Mouse (Mus musculus): ENCODE data around the gene Atf7ip. TPM values are rescaled to one million over a fixed set of nuclear protein-coding genes. Genes with fewer than 3 reads are reported as not detected.
A peak's percentile ranks its signal among the peaks of the same experiment; 100 is the strongest.
"Not testable (repeated sequence)": the region's sequence is repeated elsewhere in the genome, so short reads cannot be mapped to it uniquely, and the experiment has no call there.

The Atf7ip gene
- 31.2 and 32.9 TPM in 2 replicates for polyA plus RNA-seq (2014; fragmentation: Nextera tagmentation; extraction: Ambion mirVana)

DNA sequence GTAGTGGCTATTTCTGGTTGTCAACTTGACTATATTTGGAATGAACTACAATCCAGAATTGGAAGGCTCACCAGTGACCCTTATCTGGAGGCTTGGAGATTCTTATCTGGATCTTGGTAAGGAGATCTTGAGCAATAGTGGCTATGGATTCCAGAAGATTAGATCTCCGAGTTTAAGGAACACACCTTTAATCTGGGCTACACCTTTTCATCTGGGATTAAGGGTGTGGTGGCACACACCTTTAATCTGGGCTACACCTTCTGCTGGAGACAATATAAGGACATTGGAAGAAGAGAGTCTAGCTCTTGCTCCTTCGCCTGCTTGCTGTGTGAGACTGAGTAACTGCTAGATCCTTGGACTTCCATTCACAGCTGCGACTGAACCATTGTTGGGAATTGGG, at the start of gene Atf7ip:
Gene Atf7ip, plus strand, starts transcription at position 301 of the 400 bp plus-strand sequence.
- not testable (repeated sequence) for H3K4me1 ChIP-seq (replicated peaks; ENCODE audit: control insufficient read depth, insufficient read depth, low read length); H3K9me3 ChIP-seq (ENCODE audit: control insufficient read depth, low read length); H3K27me3 ChIP-seq (replicated peaks; ENCODE audit: control insufficient read depth, insufficient read depth, low read length); H3K36me3 ChIP-seq (ENCODE audit: control insufficient read depth, insufficient read depth, low read length); H3K4me2 ChIP-seq; H3K27ac ChIP-seq (ENCODE audit: low read depth, low read length); ATAC-seq (replicated peaks; ENCODE audit: low FRiP score); H3K4me3 ChIP-seq (ENCODE audit: low read depth, low read length); DNase-seq (ENCODE audit: low spot score); H3K9ac ChIP-seq (ENCODE audit: low read depth, low read length)
- 77% methylated on average over 3 of the region's 3 CpGs for WGBS

DNA sequence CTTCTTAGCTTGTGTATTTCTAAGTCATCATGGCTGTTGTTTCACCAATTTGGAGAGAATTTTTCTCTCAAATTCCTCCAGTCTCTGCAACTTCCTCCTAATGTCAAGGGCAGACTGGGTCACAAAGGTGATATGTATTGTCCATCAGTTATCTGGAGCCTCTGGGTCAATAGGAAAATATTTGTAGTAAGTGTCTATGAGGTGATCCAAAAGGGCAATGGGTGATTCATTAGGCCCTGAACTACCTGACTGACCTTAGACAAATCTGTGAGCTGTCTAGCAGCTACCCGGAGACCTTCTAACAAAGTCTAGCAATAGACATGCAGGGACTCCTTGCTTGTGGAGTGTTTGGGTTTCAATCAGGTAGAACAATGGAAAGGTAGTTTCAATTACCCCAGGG, 49.7 kb upstream of the Atf7ip start:
- Histone ChIP-seq H3K27ac (ENCODE audit: low read depth, low read length) (no peak overlapping the region), H3K9ac (ENCODE audit: low read depth, low read length) (no peak overlapping the region), H3K4me1 (replicated peaks; ENCODE audit: control insufficient read depth, insufficient read depth, low read length) (no peaks in the 10 kb centered on the region), H3K4me3 (ENCODE audit: low read depth, low read length) (no peak overlapping the region), H3K9me3 (ENCODE audit: control insufficient read depth, low read length) (no peaks in the 10 kb centered on the region), H3K36me3 (ENCODE audit: control insufficient read depth, insufficient read depth, low read length) (no peaks in the 10 kb centered on the region), H3K27me3 (replicated peaks; ENCODE audit: control insufficient read depth, insufficient read depth, low read length) (no peaks in the 10 kb centered on the region), H3K4me2 (no peak overlapping the region)
- WGBS, result 69% methylated on average over 1 of the region's 1 CpGs
- DNase-seq (ENCODE audit: low spot score) (no peak), ATAC-seq (replicated peaks; ENCODE audit: low FRiP score) (no peak)

DNA sequence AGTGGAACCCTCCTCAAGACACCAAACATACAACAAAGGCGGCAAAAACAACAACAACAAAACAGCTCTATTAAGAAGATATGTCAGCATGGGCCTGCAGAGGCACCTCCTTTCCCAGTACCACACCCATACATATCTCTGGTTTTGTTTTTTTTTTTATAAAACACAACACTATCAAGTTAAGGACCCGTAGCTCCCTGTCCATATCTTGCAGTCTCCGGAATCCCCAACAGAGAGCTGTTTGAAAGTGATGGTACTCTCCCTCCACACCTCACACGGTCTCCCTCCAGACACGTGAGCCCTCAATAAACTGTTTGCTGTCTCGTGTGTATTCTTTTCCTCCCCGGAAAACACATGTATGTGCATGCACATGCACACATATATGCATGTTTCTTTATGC, 46.8 kb upstream of the Atf7ip start:
- Histone ChIP-seq H3K36me3 (ENCODE audit: control insufficient read depth, insufficient read depth, low read length) (no peaks in the 10 kb centered on the region), H3K9me3 (ENCODE audit: control insufficient read depth, low read length) (no peaks in the 10 kb centered on the region), H3K4me3 (ENCODE audit: low read depth, low read length) (no peak overlapping the region), H3K27me3 (replicated peaks; ENCODE audit: control insufficient read depth, insufficient read depth, low read length) (no peaks in the 10 kb centered on the region), H3K4me1 (replicated peaks; ENCODE audit: control insufficient read depth, insufficient read depth, low read length) (peaks cover 10% of the 10 kb centered on the region), H3K4me2 (no peak overlapping the region), H3K27ac (ENCODE audit: low read depth, low read length) (no peak overlapping the region), H3K9ac (ENCODE audit: low read depth, low read length) (no peak overlapping the region)
- DNase-seq (ENCODE audit: low spot score) (no peak), ATAC-seq (replicated peaks; ENCODE audit: low FRiP score) (no peak)
- WGBS, result 72% methylated on average over 7 of the region's 7 CpGs

DNA sequence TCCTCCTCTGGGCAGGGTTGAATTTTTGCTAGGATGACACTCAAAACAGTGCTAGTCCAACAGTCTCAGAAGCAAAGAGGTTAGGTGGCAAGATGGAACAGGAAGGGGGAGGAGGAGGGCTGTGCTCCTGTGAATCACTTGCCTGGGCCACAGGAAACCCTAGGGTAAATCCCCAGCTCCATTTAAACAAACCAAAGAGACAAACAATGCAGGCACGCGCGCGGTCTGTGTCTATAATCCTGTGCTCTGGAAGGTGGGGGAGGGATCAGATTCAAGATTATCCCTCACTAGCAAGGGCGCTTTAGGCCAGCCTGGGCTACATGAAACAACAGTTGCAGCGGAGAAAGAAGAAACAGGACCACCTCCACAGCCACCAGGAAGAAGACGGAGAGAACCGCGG, 42.5 kb upstream of the Atf7ip start:
- Histone ChIP-seq H3K36me3 (ENCODE audit: control insufficient read depth, insufficient read depth, low read length) (no peaks in the 10 kb centered on the region), H3K9ac (ENCODE audit: low read depth, low read length) (no peak overlapping the region), H3K9me3 (ENCODE audit: control insufficient read depth, low read length) (no peaks in the 10 kb centered on the region), H3K27me3 (replicated peaks; ENCODE audit: control insufficient read depth, insufficient read depth, low read length) (no peaks in the 10 kb centered on the region), H3K4me2 (peak overlapping the region; percentile 29; the same call in 1 of the 2 replicates), H3K27ac (ENCODE audit: low read depth, low read length) (no peak overlapping the region; the same call in 1 of the 2 replicates), H3K4me3 (ENCODE audit: low read depth, low read length) (no peak overlapping the region), H3K4me1 (replicated peaks; ENCODE audit: control insufficient read depth, insufficient read depth, low read length) (peaks cover 23% of the 10 kb centered on the region)
- DNase-seq (ENCODE audit: low spot score) (no peak), ATAC-seq (replicated peaks; ENCODE audit: low FRiP score) (no peak)
- WGBS, result 45% methylated on average over 9 of the region's 9 CpGs

DNA sequence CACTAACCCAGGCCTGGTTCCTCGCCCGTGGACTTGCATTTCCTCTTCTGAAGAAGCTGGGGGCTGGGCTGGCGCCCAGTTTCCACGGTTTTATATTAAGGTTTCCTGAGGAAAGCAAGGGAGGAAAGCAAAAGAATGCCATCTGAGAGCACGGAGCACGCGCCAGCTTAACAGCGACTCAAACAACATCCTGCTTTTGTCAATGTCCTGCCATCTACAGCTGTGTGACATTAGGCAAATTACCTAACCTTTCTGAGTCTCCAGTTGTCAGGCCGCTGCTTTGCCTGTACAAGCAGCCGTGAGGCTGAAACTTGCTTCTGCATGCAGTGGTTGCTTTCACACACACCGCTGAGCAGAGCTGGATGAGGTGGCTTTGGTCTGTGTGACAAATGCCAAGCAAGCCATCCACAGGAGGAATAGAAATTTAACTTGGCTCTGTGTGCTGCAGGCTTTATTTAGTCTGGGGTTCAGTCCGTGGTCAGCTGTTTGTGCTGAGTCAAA, 41.8 kb upstream of the Atf7ip start:
- H3K4me1 ChIP-seq (replicated peaks; ENCODE audit: control insufficient read depth, insufficient read depth, low read length), result peaks cover 30% of the 10 kb centered on the region
- peak overlapping the region; percentile 49; the same call in 1 of the 2 replicates for H3K27ac ChIP-seq (ENCODE audit: low read depth, low read length)
- no peaks in the 10 kb centered on the region for H3K27me3 ChIP-seq (replicated peaks; ENCODE audit: control insufficient read depth, insufficient read depth, low read length)
- peak overlapping the region; percentile 29 for H3K4me2 ChIP-seq
- ATAC-seq (replicated peaks; ENCODE audit: low FRiP score) (no peak), DNase-seq (ENCODE audit: low spot score) (no peak)
- H3K36me3 ChIP-seq (ENCODE audit: control insufficient read depth, insufficient read depth, low read length), result no peaks in the 10 kb centered on the region
- H3K9ac ChIP-seq (ENCODE audit: low read depth, low read length), result no peak overlapping the region
- no peaks in the 10 kb centered on the region for H3K9me3 ChIP-seq (ENCODE audit: control insufficient read depth, low read length)
- H3K4me3 ChIP-seq (ENCODE audit: low read depth, low read length), result no peak overlapping the region
- WGBS, result 49% methylated on average over 12 of the region's 12 CpGs

DNA sequence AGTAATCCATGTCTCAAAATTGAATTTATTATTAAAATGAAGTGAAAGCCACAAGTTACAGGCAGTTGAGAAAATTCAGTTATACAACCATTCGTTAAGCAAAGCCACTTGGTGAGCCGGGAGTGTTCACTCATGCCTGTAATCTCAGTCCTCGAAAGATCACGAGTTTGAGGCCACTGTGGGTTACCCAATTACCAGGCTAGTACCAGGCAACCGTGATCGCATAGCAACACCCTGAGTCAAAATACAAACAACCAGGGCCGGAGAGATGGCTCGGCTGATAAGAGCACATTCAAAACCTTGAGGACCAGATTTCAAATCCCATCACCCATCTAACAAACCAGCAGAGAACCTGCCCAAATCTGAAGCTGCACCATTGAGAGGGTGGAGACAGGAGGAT, 40.9 kb upstream of the Atf7ip start:
- ATAC-seq (replicated peaks; ENCODE audit: low FRiP score) (no peak), DNase-seq (ENCODE audit: low spot score) (no peak)
- Histone ChIP-seq H3K4me3 (ENCODE audit: low read depth, low read length) (no peak overlapping the region), H3K27me3 (replicated peaks; ENCODE audit: control insufficient read depth, insufficient read depth, low read length) (no peaks in the 10 kb centered on the region), H3K4me2 (no peak overlapping the region), H3K9me3 (ENCODE audit: control insufficient read depth, low read length) (no peaks in the 10 kb centered on the region), H3K36me3 (ENCODE audit: control insufficient read depth, insufficient read depth, low read length) (no peaks in the 10 kb centered on the region), H3K9ac (ENCODE audit: low read depth, low read length) (no peak overlapping the region), H3K4me1 (replicated peaks; ENCODE audit: control insufficient read depth, insufficient read depth, low read length) (peaks cover 38% of the 10 kb centered on the region), H3K27ac (ENCODE audit: low read depth, low read length) (no peak overlapping the region)
- 80% methylated on average over 8 of the region's 8 CpGs for WGBS

DNA sequence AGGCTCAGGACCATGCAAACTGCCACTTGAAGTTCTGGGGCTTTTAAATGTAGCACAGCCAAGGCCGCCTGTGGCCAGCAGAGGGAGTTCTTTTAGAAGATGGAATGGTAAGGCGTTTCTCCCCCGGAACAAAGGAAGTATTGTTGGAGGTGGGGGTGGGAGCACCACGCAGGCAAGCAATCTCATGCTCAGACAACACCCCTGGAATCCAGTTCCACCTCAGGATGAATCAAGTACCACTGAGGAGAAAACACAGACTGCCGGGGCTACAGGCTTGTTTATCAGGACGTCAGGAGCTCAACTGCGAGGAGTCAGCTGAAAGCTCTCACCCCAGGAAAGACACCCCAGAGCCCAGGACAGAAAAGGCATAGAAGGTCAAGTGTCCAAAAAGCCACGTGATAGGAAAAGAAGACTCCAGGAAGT, 40.0 kb upstream of the Atf7ip start:
- no peak overlapping the region for H3K4me3 ChIP-seq (ENCODE audit: low read depth, low read length)
- H3K4me1 ChIP-seq (replicated peaks; ENCODE audit: control insufficient read depth, insufficient read depth, low read length), result peaks cover 47% of the 10 kb centered on the region
- H3K27ac ChIP-seq (ENCODE audit: low read depth, low read length), result 0 out of 2 replicates have a peak overlapping the region, but pooled peaks have one; percentile 19
- WGBS, result 32% methylated on average over 8 of the region's 8 CpGs
- H3K36me3 ChIP-seq (ENCODE audit: control insufficient read depth, insufficient read depth, low read length), result no peaks in the 10 kb centered on the region
- H3K9me3 ChIP-seq (ENCODE audit: control insufficient read depth, low read length), result no peaks in the 10 kb centered on the region
- H3K27me3 ChIP-seq (replicated peaks; ENCODE audit: control insufficient read depth, insufficient read depth, low read length), result no peaks in the 10 kb centered on the region
- peak overlapping the region; percentile 40; the same call in 1 of the 2 replicates for H3K9ac ChIP-seq (ENCODE audit: low read depth, low read length)
- DNase-seq (ENCODE audit: low spot score), result no peak
- no peak for ATAC-seq (replicated peaks; ENCODE audit: low FRiP score)
- H3K4me2 ChIP-seq, result peak overlapping the region; percentile 42

DNA sequence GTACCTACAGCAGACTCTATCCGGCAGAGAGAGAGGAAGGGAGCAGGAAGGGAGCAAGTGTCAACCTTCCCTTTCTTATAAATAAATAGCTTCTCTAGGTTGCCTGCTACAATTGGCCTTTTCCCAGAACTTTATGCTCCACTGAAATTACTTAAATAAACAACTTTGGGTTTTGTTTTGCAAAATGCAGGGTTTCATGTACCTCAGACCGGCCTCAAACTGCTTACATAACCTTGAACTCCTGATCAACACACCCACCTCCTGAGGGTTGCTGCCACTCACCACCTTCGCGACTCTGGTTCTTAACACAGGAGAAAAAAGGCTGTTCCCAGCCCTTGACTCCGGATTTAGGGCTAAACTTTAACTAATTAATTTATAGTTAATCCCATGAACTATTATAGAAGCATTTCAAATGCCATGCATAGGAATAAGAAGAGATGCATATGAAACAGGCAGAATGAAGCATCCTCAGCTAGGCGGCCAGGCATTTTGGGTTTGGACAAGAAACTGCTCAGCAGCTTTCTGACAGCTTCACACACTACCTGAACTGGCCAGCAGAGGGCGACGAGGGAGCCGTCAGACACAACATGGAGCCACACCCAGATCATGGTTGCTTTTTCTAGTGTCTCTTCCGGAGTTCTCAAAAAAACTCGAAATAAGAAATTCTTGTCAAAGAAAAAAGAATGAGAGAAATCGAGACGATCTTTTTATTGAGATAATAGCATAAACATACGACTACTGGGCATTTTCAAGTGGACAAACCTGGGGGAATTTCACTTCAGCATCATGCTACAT, 38.8 kb upstream of the Atf7ip start:
- peak; percentile 75 for DNase-seq (ENCODE audit: low spot score)
- no peak for ATAC-seq (replicated peaks; ENCODE audit: low FRiP score)
- Histone ChIP-seq H3K4me2 (peak overlapping the region; percentile 34), H3K9ac (ENCODE audit: low read depth, low read length) (peak overlapping the region; percentile 40; the same call in 1 of the 2 replicates), H3K36me3 (ENCODE audit: control insufficient read depth, insufficient read depth, low read length) (no peaks in the 10 kb centered on the region), H3K9me3 (ENCODE audit: control insufficient read depth, low read length) (no peaks in the 10 kb centered on the region), H3K27me3 (replicated peaks; ENCODE audit: control insufficient read depth, insufficient read depth, low read length) (no peaks in the 10 kb centered on the region), H3K4me3 (ENCODE audit: low read depth, low read length) (no peak overlapping the region), H3K27ac (ENCODE audit: low read depth, low read length) (peak overlapping the region; percentile 98), H3K4me1 (replicated peaks; ENCODE audit: control insufficient read depth, insufficient read depth, low read length) (peaks cover 54% of the 10 kb centered on the region)
- 52% methylated on average over 14 of the region's 14 CpGs for WGBS

DNA sequence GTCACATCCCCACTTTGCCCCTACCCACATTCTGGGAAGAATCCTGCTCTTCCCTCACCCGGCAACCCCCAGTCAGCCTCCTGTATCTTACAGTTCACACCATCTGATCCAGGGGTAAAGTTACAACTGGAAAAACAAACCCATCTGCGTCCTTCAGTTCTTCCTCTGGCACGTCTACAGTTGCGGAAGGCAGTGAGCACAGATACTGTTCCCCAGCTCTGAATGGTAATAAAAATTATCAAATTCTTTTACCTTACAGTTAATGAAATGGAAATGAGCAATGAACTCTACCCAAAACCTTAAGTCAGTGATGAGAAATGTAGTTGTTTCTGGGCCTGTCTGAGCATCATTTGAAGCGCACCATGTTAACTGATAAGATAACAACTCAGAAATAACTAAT, 38.1 kb upstream of the Atf7ip start:
- Histone ChIP-seq H3K9ac (ENCODE audit: low read depth, low read length) (peak overlapping the region; percentile 40; the same call in 1 of the 2 replicates), H3K4me1 (replicated peaks; ENCODE audit: control insufficient read depth, insufficient read depth, low read length) (peaks cover 60% of the 10 kb centered on the region), H3K36me3 (ENCODE audit: control insufficient read depth, insufficient read depth, low read length) (no peaks in the 10 kb centered on the region), H3K27me3 (replicated peaks; ENCODE audit: control insufficient read depth, insufficient read depth, low read length) (no peaks in the 10 kb centered on the region), H3K27ac (ENCODE audit: low read depth, low read length) (peak overlapping the region; percentile 98), H3K4me3 (ENCODE audit: low read depth, low read length) (no peak overlapping the region), H3K9me3 (ENCODE audit: control insufficient read depth, low read length) (no peaks in the 10 kb centered on the region), H3K4me2 (peak overlapping the region; percentile 34)
- ATAC-seq (replicated peaks; ENCODE audit: low FRiP score) (no peak), DNase-seq (ENCODE audit: low spot score) (no peak)
- WGBS, result 42% methylated on average over 5 of the region's 5 CpGs
